Mouse (Mus musculus) small intestine, adult 2 months (tissue): Measurements from ENCODE around the gene Ifit2.
"Not testable (repeated sequence)": the region's sequence is repeated elsewhere in the genome, so short reads cannot be mapped to it uniquely, and the experiment has no call there.

ENCODE experiments used
- CTCF ChIP-seq: fragments of 200-500 bp; IDR thresholded peaks from 2 replicates; pipeline ENCODE4 v1.5.1; 2012; ENCODE audit warnings: low read depth, mild to moderate bottlenecking, control low read depth, inconsistent platforms, low read length, moderate library complexity, mixed read lengths; ENCODE audit not compliant: insufficient replicate concordance, insufficient read length; ENCODE audit errors: extremely low read depth
- POLR2A ChIP-seq: fragments of 200-500 bp; IDR thresholded peaks from 2 replicates; pipeline ENCODE4 v1.6.1; 2012; ENCODE audit warnings: low read depth, mild to moderate bottlenecking, control low read depth, inconsistent platforms, low read length, moderate library complexity

DNA sequence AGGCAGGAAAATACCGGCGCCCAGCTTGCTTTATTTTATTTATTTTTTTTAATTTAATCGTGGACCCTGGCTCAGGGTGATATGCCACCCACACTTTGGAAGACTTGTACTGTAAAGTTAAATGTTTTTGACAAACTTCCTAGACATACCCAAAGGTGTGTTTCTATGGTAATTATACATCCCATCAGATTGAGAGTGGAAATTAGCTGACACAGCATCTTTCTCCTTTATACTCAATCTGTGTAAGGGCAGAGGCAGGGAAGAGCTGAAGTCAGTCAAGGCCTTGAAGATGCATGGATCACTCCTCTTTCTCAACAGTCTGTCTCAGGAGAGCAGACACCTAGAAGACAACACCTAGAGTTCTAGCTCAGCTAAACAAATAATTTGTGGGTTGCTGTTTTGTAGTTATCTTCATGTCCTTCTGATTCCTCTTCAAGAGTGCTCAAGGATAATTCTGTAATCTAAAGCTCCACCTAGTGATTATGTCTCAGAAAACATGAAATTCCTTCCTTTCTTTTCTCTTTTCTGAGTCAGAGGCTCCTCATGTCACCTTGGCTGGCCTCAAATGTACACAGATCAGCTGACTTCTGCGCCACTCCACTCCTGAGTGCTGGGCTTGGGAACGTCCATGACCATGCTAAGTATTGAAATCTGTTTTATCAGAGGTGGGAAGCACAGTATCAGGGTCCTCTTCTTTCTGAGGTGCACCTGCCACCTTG is 35.4 kb downstream of the Ifit2 start:
- not testable (repeated sequence) for TF ChIP-seq POLR2A, CTCF
